Mouse (Mus musculus): ENCODE results near the gene Itga6. TPM values are rescaled to one million over a fixed set of nuclear protein-coding genes. Genes with fewer than 3 reads are reported as not detected.
"Not testable (repeated sequence)": the region's sequence is repeated elsewhere in the genome, so short reads cannot be mapped to it uniquely, and the experiment has no call there.

Itga6 gene
- 20.6 to 89.1 TPM (median 24.1 TPM) in 3 replicates for total RNA-seq (2017)

GRCm38 (mm10) chr2:71745610-71746374, at the start of gene Itga6:
Gene Itga6, plus strand, starts transcription at chr2:71745616.
- ATAC-seq (replicated peaks; ENCODE audit: insufficient number of reproducible peaks, low FRiP score, low TSS enrichment, poor library complexity, severe bottlenecking): no peak

- no peak for ATAC-seq (replicated peaks; ENCODE audit: insufficient number of reproducible peaks, low FRiP score, low TSS enrichment, poor library complexity, severe bottlenecking)
These were observed 48.6 kb upstream of the Itga6 start for GRCm38 (mm10) chr2:71696776-71697175.

GRCm38 (mm10) chr2:71697408-71698336, 47.7 kb upstream of the Itga6 start:
- ATAC-seq (replicated peaks; ENCODE audit: insufficient number of reproducible peaks, low FRiP score, low TSS enrichment, poor library complexity, severe bottlenecking): no peak

GRCm38 (mm10) chr2:71698366-71698765, 47.0 kb upstream of the Itga6 start:
- ATAC-seq (replicated peaks; ENCODE audit: insufficient number of reproducible peaks, low FRiP score, low TSS enrichment, poor library complexity, severe bottlenecking): no peak

GRCm38 (mm10) chr2:71698942-71699341, 46.5 kb upstream of the Itga6 start:
- no peak for ATAC-seq (replicated peaks; ENCODE audit: insufficient number of reproducible peaks, low FRiP score, low TSS enrichment, poor library complexity, severe bottlenecking)

GRCm38 (mm10) chr2:71701341-71701740, 44.1 kb upstream of the Itga6 start:
- ATAC-seq (replicated peaks; ENCODE audit: insufficient number of reproducible peaks, low FRiP score, low TSS enrichment, poor library complexity, severe bottlenecking): no peak

- ATAC-seq (replicated peaks; ENCODE audit: insufficient number of reproducible peaks, low FRiP score, low TSS enrichment, poor library complexity, severe bottlenecking): no peak
These were observed 41.1 kb upstream of the Itga6 start for GRCm38 (mm10) chr2:71704309-71704708.

GRCm38 (mm10) chr2:71708886-71709285, 36.5 kb upstream of the Itga6 start:
- no peak for ATAC-seq (replicated peaks; ENCODE audit: insufficient number of reproducible peaks, low FRiP score, low TSS enrichment, poor library complexity, severe bottlenecking)

- ATAC-seq (replicated peaks; ENCODE audit: insufficient number of reproducible peaks, low FRiP score, low TSS enrichment, poor library complexity, severe bottlenecking): no peak
These were observed 33.8 kb upstream of the Itga6 start for GRCm38 (mm10) chr2:71711640-71712039.

GRCm38 (mm10) chr2:71714416-71714815, 31.0 kb upstream of the Itga6 start:
- no peak for ATAC-seq (replicated peaks; ENCODE audit: insufficient number of reproducible peaks, low FRiP score, low TSS enrichment, poor library complexity, severe bottlenecking)

- no peak for ATAC-seq (replicated peaks; ENCODE audit: insufficient number of reproducible peaks, low FRiP score, low TSS enrichment, poor library complexity, severe bottlenecking)
These were observed 26.4 kb upstream of the Itga6 start for GRCm38 (mm10) chr2:71719005-71719386.

GRCm38 (mm10) chr2:71719387-71720034, 25.9 kb upstream of the Itga6 start:
- no peak for ATAC-seq (replicated peaks; ENCODE audit: insufficient number of reproducible peaks, low FRiP score, low TSS enrichment, poor library complexity, severe bottlenecking)

GRCm38 (mm10) chr2:71720556-71720955, 24.9 kb upstream of the Itga6 start:
- not testable (repeated sequence) for ATAC-seq (replicated peaks; ENCODE audit: insufficient number of reproducible peaks, low FRiP score, low TSS enrichment, poor library complexity, severe bottlenecking)

GRCm38 (mm10) chr2:71722913-71723312, 22.5 kb upstream of the Itga6 start:
- ATAC-seq (replicated peaks; ENCODE audit: insufficient number of reproducible peaks, low FRiP score, low TSS enrichment, poor library complexity, severe bottlenecking): no peak

GRCm38 (mm10) chr2:71723623-71724022, 21.8 kb upstream of the Itga6 start:
- ATAC-seq (replicated peaks; ENCODE audit: insufficient number of reproducible peaks, low FRiP score, low TSS enrichment, poor library complexity, severe bottlenecking): no peak

- ATAC-seq (replicated peaks; ENCODE audit: insufficient number of reproducible peaks, low FRiP score, low TSS enrichment, poor library complexity, severe bottlenecking): no peak
These were observed 21.4 kb upstream of the Itga6 start for GRCm38 (mm10) chr2:71724028-71724427.

- no peak for ATAC-seq (replicated peaks; ENCODE audit: insufficient number of reproducible peaks, low FRiP score, low TSS enrichment, poor library complexity, severe bottlenecking)
These were observed 20.0 kb upstream of the Itga6 start for GRCm38 (mm10) chr2:71725446-71725845.

GRCm38 (mm10) chr2:71726883-71727676, 18.3 kb upstream of the Itga6 start:
- ATAC-seq (replicated peaks; ENCODE audit: insufficient number of reproducible peaks, low FRiP score, low TSS enrichment, poor library complexity, severe bottlenecking): no peak
